Mouse (Mus musculus) v-Abl transformed pro-B cells (cell line): ENCODE data around the gene Zbtb49.

Experiments
- in situ Hi-C, 2 experiments: fragments of 400-800 bp; cut with MboI; formaldehyde crosslinking; loops; one replicate each; pipeline ENCODE4 v1.15.1; 2025; ENCODE audit not compliant: unreplicated experiment in 2 of 2

The Zbtb49 gene

GRCm38 (mm10) chr5:38220328-38220912 is at the start of gene Zbtb49, which contains the start of gene Lyar:
TSS of gene Zbtb49 (minus strand) at chr5:38220457.
TSS of gene Lyar (plus strand) at chr5:38220470.
- in situ Hi-C loops: loop anchor here in 1 of 2 experiments (25.0 kb wide), 1 partner anchor 1258 kb away; no protein-coding TSS in a partner anchor

DNA sequence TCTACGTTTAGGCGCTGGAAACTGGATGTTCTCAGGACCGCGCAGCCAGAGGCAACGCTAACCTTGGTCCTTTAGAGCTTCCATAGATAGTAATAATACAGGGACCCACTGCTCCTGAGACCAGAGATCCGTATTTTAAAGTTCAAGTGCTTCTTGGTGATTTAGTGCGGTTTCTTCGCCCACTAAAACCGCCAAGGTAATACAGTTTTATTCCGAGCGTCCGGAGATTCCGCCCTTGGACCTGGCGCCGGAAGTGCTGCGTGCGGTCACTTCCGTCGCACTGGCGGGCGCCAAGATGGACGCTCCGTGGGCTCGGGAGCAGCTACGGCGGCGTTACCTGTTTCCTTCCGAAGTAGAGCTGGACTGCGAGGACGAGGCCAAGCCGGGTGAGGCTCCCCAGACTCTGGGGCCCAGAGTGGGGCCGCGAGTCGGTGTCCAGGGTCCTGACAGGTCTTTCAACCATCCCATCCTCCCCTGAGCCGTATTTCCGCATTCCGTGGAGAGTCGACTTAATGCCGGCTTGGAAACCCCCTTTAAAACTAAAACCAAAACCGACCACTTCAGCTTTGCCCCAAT is 39.9 kb upstream of the Zbtb49 start, which contains the start of gene Tmem128:
Tmem128 (plus strand) TSS at position 79 of the 576 bp plus-strand sequence.
- in situ Hi-C loops: no loop called here

DNA sequence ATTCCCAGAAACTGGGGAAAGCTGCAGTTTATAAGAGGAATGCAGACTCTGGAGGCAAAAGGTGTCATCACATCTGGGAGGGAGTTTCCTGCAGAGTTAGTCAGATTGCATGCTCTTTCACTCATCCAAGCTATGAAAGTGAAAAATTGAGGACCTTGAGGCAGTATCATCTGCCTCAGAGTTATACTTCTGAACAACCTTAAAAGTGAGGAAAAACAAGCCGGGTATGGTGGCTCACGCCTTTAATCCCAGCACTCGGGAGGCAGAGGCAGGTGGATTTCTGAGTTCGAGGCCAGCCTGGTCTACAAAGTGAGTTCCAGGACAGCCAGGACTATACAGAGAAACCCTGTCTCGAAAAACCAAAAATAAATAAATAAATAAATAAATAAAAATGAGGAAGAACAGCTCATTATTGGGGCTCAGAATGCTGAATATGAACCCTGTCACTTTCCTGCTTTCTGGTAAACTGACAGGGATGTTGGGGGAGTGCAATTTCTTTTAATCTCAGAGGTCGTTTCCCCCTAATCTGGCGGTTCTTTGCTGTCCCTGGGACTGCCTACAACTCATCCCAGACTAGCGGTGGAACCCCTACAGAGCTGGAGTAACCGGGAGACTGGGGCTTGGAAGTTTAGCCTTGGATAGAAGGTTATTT is 39.3 kb upstream of the Zbtb49 start:
- in situ Hi-C loops: no loop called here

- in situ Hi-C loops: no loop called here
Observed at GRCm38 (mm10) chr5:38258773-38259146, 38.5 kb upstream of the Zbtb49 start.

DNA sequence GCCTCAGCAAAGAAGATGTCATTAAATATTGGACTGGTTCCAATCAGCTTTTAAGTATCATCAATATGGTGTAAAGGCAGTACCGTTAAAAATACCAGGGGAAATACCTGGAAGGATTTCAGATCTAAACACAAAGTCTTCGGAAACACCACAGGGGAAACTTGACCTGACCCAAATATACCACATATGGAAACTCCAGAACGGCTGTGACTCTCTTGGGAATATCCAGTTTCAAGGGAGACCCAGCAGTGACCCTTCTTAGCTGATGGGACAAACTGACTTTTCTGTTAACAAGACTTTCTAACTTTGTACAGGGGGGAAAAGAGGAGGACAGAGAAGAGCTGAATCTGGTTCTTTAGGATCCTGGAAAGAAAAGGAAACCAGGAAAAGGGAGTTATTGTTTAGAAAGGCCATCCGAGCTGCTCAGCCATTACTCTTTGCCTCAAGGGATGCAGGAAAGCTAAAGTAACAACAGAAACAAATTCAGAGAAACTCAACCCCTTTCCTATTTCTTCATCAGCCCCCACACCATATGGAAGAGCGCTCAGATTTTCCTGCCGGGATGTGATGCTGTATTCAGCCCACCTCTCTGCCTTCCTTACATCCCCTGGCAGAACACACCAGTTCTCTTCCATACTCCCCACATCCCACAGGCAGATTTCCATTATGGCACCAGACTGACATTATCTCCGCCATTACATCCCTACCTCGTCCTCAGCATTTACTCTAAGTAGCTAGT is 37.9 kb upstream of the Zbtb49 start:
- in situ Hi-C loops: no loop called here

DNA sequence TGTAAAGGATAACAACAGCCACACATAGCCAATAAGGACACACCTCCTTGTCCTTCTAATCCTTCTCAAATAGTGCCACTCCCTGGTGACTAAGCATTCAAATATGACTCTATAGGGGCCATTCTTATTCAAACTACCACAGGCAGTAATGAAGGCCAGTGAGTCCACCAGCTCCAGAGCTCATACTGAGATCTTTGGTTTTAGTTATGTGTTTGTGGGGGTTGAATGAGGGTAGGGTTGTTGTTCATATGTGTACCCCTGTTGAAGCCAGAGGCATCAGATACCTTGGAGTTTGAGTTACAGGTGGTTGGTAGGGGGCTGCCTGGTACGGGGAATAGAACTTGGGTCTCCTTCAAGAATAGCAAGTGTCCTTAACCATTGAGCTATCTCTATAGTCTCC is 36.3 kb upstream of the Zbtb49 start:
- in situ Hi-C loops: no loop called here

GRCm38 (mm10) chr5:38255644-38256043 is 35.4 kb upstream of the Zbtb49 start:
- in situ Hi-C loops: no loop called here

DNA sequence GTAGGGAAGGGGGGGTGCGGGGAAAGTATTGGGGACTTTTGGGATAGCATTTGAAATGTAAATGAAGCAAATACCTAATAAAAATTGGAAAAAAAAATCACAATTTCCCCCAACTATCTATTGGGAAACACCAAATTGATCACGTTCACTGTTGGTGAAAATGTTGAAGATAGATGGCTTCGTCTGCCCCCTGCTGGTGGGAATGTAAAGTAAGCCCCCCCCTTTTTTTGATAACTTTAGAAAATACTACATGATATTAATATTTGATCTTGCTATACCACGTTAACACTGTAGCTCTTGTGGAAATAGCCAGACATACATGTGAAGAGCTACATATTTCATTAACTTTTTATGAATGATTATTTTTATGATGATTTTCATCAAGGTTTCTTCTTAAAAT is 34.9 kb upstream of the Zbtb49 start:
- in situ Hi-C loops: no loop called here

GRCm38 (mm10) chr5:38241966-38242365 is 21.7 kb upstream of the Zbtb49 start:
- in situ Hi-C loops: no loop called here

- in situ Hi-C loops: no loop called here
Observed at GRCm38 (mm10) chr5:38241473-38241834, 21.2 kb upstream of the Zbtb49 start.

DNA sequence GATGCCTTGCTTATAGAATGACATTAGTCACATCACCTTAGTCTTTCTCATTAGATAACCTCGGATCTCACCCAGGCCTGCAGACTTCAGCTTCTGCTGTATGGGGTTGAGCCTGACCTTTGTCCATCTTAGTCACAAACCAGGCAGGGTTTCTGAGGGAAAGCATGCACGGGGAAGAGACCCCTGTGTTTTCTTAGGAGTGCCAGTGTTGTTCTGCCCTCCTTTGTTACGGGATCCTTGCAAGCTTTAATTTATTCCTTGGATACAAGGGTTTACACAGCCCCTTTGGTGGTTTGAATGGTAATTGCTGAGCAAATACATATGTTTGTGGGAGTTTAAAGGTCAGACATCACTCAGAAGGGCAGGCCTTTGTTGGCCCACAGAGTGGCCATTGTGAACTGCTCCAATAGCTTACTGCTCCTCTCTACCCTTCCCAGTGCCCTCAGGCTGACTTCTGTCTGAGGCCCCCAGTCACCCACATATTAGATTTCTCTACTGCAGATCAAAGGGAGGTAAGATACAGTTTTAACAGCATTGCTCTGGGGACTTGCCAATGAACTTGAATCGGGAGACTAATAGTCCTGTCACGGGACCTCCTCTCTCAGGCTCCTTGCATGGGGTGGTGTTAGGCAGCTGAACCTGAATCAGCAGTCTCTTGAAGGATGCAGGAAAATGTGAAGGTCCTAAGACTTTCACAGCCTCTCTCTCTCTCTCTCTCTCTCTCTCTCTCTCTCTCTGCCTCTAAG is 20.6 kb upstream of the Zbtb49 start:
- in situ Hi-C loops: no loop called here

DNA sequence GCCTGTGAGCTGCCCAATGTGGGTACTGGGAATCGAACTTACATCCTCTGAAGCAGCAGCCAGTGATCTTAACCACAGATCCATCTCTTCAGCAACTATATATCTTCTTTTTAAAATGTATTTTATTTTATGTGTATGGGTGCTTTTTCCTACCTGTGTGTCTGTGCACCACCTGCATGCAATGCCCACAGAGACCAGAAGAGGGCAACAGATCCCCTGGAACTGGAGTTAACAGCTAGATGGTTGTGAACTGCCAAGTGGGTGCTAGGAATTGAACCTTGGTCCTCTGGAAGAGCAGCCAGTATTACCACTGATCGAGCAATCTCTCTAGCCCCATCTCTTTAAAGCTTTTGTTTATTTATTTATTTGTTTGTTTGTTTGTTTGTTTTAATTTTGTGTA is 16.4 kb upstream of the Zbtb49 start:
- in situ Hi-C loops: no loop called here

DNA sequence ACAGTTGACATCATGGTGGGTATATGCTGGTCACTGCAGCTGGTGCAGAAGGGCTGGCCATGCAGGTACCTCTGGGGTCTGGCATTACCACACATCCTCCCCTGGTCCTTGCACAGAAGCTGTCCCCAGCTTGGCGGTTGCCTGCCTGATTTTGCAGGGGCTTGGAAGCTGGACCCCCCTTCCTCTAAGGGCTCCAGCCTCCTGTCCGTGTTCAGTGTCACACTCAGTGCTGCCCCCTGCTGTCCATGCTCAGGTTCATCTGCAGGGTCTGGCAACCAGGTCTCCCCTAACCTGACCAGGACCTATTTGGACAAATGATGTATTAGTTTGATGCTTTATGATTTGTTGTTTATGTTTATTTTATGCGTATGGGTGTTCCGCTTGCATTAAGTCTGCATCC is 15.2 kb upstream of the Zbtb49 start:
- in situ Hi-C loops: no loop called here

DNA sequence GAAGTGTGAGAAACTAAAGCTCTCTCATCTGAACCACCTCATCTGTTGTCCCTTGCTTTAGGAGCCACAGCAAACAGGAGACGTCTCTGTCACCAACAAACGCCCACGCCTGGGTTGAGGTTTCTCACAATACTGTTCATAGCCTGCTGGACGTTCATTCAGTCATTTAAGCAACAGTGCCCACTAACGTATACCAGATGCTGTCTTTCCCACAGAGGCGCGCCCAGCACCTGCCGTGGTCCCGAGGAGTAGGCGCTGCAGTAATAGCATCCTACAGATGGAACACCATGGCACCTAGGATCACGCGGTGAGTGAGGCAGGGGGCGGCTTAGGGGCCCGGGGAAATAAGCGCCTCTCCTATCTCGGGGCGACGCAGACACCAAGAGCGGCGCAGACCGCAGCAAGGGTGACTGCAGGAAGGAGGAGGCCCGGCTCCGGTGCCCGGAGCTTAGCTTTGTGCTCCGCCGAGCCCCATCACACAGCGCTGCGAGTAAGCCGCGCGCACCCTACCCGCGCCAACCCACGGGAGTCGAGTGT is 418 bp downstream of the Zbtb49 start:
- in situ Hi-C loops: loop anchor here in 1 of 2 experiments (25.0 kb wide), 1 partner anchor 1258 kb away; no protein-coding TSS in a partner anchor

DNA sequence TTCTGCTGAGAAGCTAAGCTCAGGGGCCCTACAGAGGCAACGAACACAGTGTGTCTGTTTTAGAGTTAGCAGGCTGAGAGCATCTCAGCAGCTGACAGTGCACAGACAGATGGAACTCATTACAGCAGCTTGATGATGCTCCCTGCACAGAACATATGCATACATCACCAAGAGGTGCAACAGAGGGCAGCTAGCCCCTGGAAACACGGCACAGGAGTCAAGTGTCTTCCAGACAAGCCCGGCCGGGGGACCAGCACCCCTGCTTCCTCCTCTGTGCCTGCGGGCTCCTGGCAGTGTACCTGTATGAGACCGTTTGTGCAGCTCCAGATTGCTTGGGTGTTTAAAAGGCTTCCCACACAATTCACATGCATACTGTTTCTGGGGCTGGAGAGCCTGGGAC is 7.2 kb downstream of the Zbtb49 start:
- in situ Hi-C loops: loop anchor here in 1 of 2 experiments (25.0 kb wide), 1 partner anchor 1251 kb away; no protein-coding TSS in a partner anchor

- in situ Hi-C loops: loop anchor here in 1 of 2 experiments (25.0 kb wide), 1 partner anchor 1249 kb away; no protein-coding TSS in a partner anchor
Observed at GRCm38 (mm10) chr5:38211691-38212090, 8.6 kb downstream of the Zbtb49 start.

DNA sequence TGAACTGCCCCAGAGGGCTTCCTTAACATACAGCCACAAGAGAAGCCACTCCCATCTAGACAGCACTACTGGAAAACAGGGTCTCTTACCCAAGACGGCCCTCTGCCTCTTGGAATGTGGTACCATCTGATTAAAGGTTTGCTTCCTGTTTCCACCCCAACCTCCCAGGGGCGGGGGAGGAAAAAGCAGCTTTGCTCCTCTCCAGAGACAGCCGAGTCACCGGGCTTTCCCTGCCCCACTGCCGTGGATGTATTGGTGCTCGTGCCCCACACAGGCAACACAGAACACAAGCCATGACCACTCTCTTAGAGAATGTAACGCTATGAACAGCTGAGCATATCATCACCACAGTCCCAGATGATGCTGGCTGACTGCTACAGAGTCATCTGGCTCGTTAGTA is 11.3 kb downstream of the Zbtb49 start:
- in situ Hi-C loops: loop anchor here in 1 of 2 experiments (25.0 kb wide), 1 partner anchor 1247 kb away; no protein-coding TSS in a partner anchor

DNA sequence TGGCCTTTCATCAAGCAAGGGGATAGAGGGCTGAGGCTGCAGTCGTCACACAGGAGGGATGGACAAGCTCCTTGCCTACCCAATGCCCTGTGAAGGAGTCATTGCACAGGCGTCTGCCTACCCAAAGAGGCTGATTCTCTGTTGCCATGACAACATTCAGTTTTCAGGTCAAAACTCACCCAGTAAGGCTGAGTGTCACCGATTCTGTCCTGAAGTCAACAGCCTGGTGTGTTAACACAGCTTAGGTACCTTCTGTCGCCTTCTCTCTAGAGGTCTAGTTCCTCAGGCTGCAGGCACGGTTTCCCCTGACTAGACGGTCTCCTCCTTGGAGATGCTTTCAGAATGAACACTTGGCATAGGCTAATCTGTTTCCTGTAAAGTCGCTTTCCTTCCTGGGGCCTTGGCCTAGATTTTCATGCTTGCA is 14.9 kb downstream of the Zbtb49 start:
- in situ Hi-C loops: loop anchor here in 1 of 2 experiments (25.0 kb wide), 1 partner anchor 1243 kb away; no protein-coding TSS in a partner anchor

DNA sequence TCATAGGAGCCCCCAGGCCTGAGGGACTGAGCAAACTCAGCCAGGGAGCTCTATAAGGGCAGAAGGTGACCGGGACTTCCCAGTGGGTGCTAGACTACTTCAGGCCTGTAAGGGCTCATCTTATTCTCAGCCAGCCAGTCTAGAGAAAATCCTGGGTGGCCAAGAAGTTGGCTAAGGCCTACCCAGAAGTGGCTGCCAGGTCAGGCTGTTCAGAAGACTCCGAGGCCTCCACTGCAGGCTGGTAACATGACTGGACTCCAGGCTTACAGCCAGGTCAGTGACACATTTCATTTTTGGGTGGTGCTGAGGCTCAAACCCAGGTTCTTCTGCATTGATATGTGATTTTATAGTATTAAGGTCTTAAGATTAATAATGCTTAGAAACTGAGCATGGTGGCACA is 20.6 kb downstream of the Zbtb49 start:
- in situ Hi-C loops: loop anchor here in 1 of 2 experiments (5.0 to 25.0 kb wide), 2 partner anchors 907 to 1237 kb away; no protein-coding TSS in a partner anchor

DNA sequence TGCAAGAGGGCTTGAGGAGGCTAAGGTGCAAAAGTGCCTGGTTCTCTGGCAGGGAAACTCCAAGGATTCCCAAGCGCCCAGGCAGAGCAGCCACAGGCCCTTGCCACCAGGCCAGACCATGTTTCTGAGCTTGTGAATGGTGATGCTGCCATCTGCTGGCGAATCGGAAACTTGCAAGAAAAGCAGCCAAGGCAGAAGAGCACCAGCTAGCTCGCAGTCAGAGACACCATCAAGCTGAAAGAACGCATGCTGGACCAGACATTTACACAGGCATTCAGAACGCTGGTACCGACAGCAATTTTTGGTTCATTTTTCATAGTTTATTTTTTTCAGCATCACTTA is 22.8 kb downstream of the Zbtb49 start:
- in situ Hi-C loops: no loop called here
